Mouse (Mus musculus): ENCODE measurements around the gene Zfp689. TPM values are rescaled to one million over a fixed set of nuclear protein-coding genes. Genes with fewer than 3 reads are reported as not detected.
"Not testable (repeated sequence)": the region's sequence is repeated elsewhere in the genome, so short reads cannot be mapped to it uniquely, and the experiment has no call there.

Gene Zfp689
- total RNA-seq (2021) = 1 to 10 TPM; 6.6 to 6.7 TPM

GRCm38 (mm10) chr7:127448521-127449300, at the start of gene Zfp689:
TSS of gene Zfp689 (minus strand) at chr7:127449158.
- peak; percentile 73 to 84 for DNase-seq (ENCODE audit: extremely low spot score in 1 of 2, low spot score in 1 of 2)

GRCm38 (mm10) chr7:127498407-127498806, 49.4 kb upstream of the Zfp689 start:
- DNase-seq (ENCODE audit: extremely low spot score in 1 of 2, low spot score in 1 of 2) = peak in 1 of 2 experiments; percentile 31

GRCm38 (mm10) chr7:127497382-127497781, 48.4 kb upstream of the Zfp689 start:
- DNase-seq (ENCODE audit: extremely low spot score in 1 of 2, low spot score in 1 of 2) = no peak

GRCm38 (mm10) chr7:127494648-127495047, 45.7 kb upstream of the Zfp689 start:
- DNase-seq (ENCODE audit: extremely low spot score in 1 of 2, low spot score in 1 of 2) = no peak

- no peak for DNase-seq (ENCODE audit: extremely low spot score in 1 of 2, low spot score in 1 of 2)
Measured at GRCm38 (mm10) chr7:127491846-127492245, 42.9 kb upstream of the Zfp689 start.

GRCm38 (mm10) chr7:127489982-127490381, 41.0 kb upstream of the Zfp689 start:
- DNase-seq (ENCODE audit: extremely low spot score in 1 of 2, low spot score in 1 of 2) = no peak

GRCm38 (mm10) chr7:127488364-127488763, 39.4 kb upstream of the Zfp689 start:
- DNase-seq (ENCODE audit: extremely low spot score in 1 of 2, low spot score in 1 of 2) = not testable (repeated sequence)

- no peak for DNase-seq (ENCODE audit: extremely low spot score in 1 of 2, low spot score in 1 of 2)
Measured at GRCm38 (mm10) chr7:127485416-127485815, 36.5 kb upstream of the Zfp689 start.

- DNase-seq (ENCODE audit: extremely low spot score in 1 of 2, low spot score in 1 of 2) = no peak
Measured at GRCm38 (mm10) chr7:127480321-127480720, 31.4 kb upstream of the Zfp689 start.

GRCm38 (mm10) chr7:127479318-127480225, 30.6 kb upstream of the Zfp689 start:
- no peak for DNase-seq (ENCODE audit: extremely low spot score in 1 of 2, low spot score in 1 of 2)

GRCm38 (mm10) chr7:127478635-127479317, 29.8 kb upstream of the Zfp689 start, which contains the start of gene Fbrs:
TSS of gene Fbrs (plus strand) at chr7:127479199.
- peak; percentile 79 to 83 for DNase-seq (ENCODE audit: extremely low spot score in 1 of 2, low spot score in 1 of 2)

GRCm38 (mm10) chr7:127477687-127478634, 29.0 kb upstream of the Zfp689 start:
- peak; percentile 98 to 99 for DNase-seq (ENCODE audit: extremely low spot score in 1 of 2, low spot score in 1 of 2)

- no peak for DNase-seq (ENCODE audit: extremely low spot score in 1 of 2, low spot score in 1 of 2)
Measured at GRCm38 (mm10) chr7:127476855-127477254, 27.9 kb upstream of the Zfp689 start.

- no peak for DNase-seq (ENCODE audit: extremely low spot score in 1 of 2, low spot score in 1 of 2)
Measured at GRCm38 (mm10) chr7:127476336-127476735, 27.4 kb upstream of the Zfp689 start.

GRCm38 (mm10) chr7:127475186-127475740, 26.3 kb upstream of the Zfp689 start:
- DNase-seq (ENCODE audit: extremely low spot score in 1 of 2, low spot score in 1 of 2) = no peak

GRCm38 (mm10) chr7:127474378-127475070, 25.6 kb upstream of the Zfp689 start:
- DNase-seq (ENCODE audit: extremely low spot score in 1 of 2, low spot score in 1 of 2) = no peak

- DNase-seq (ENCODE audit: extremely low spot score in 1 of 2, low spot score in 1 of 2) = no peak
Measured at GRCm38 (mm10) chr7:127473705-127474104, 24.7 kb upstream of the Zfp689 start.

GRCm38 (mm10) chr7:127472060-127472459, 23.1 kb upstream of the Zfp689 start:
- peak in 1 of 2 experiments; percentile 25 for DNase-seq (ENCODE audit: extremely low spot score in 1 of 2, low spot score in 1 of 2)

GRCm38 (mm10) chr7:127471646-127472010, 22.7 kb upstream of the Zfp689 start:
- DNase-seq (ENCODE audit: extremely low spot score in 1 of 2, low spot score in 1 of 2) = peak in 1 of 2 experiments; percentile 45

Measured in layer of hippocampus, postnatal 25 days (tissue).